Mouse (Mus musculus): Measurements from ENCODE around the gene Ppip5k1. TPM values are rescaled to one million over a fixed set of nuclear protein-coding genes. Genes with fewer than 3 reads are reported as not detected.
A peak's percentile ranks its signal among the peaks of the same experiment; 100 is the strongest.

The Ppip5k1 gene
- total and polyA plus RNA-seq, 2 experiments from 2014 or later, result 20.0 to 22.1 TPM

- H3K36me3 ChIP-seq (ENCODE audit: insufficient read depth, low read length), result 0 out of 2 replicates have a peak, but pooled peaks cover 4% of the 10 kb centered on the region
- H3K9me3 ChIP-seq (ENCODE audit: low read length), result no peaks in the 10 kb centered on the region
- ATAC-seq (ENCODE audit: low FRiP score) (no peak), DNase-seq (ENCODE audit: low spot score) (no peak)
- TF ChIP-seq CTCF (IDR thresholded peaks at IDR 0.05), result no peak
- H3K4me2 ChIP-seq (ENCODE audit: low read depth, low read length, poor library complexity, severe bottlenecking), result peak within 1 kb of the TSS; percentile 63
- H3K4me1 ChIP-seq (ENCODE audit: insufficient read depth, low read length), result peaks cover 7% of the 10 kb centered on the region
- peak within 1 kb of the TSS; percentile 82 for H3K27ac ChIP-seq (ENCODE audit: low read depth, low read length)
- peak within 1 kb of the TSS; percentile 74 for H3K9ac ChIP-seq (replicated peaks; ENCODE audit: low read length, poor library complexity, severe bottlenecking)
- H3K4me3 ChIP-seq (ENCODE audit: low read depth, low read length), result peak within 1 kb of the TSS; percentile 53
- 51% methylated on average over 5 of the region's 5 CpGs for WGBS
- H3K27me3 ChIP-seq (ENCODE audit: insufficient read depth, low read length), result no peaks in the 10 kb centered on the region
These were observed 2.3 kb upstream of the Ppip5k1 start, which contains the start of gene Ckmt1 for GRCm38 (mm10) chr2:121357494-121357893. Gene Ckmt1 (plus strand): TSS chr2:121357714.

GRCm38 (mm10) chr2:121354378-121354777, 818 bp downstream of the Ppip5k1 start:
- peak overlapping the region; percentile 75 for H3K9ac ChIP-seq (replicated peaks; ENCODE audit: low read length, poor library complexity, severe bottlenecking)
- no peak for TF ChIP-seq CTCF (IDR thresholded peaks at IDR 0.05)
- H3K36me3 ChIP-seq (ENCODE audit: insufficient read depth, low read length), result peaks cover 8% of the 10 kb centered on the region; the same call in 1 of the 2 replicates
- H3K4me1 ChIP-seq (ENCODE audit: insufficient read depth, low read length), result peaks cover 4% of the 10 kb centered on the region
- DNase-seq (ENCODE audit: low spot score) (no peak), ATAC-seq (ENCODE audit: low FRiP score) (no peak)
- no peaks in the 10 kb centered on the region for H3K27me3 ChIP-seq (ENCODE audit: insufficient read depth, low read length)
- peak overlapping the region; percentile 84 for H3K27ac ChIP-seq (ENCODE audit: low read depth, low read length)
- peak overlapping the region; percentile 65 for H3K4me2 ChIP-seq (ENCODE audit: low read depth, low read length, poor library complexity, severe bottlenecking)
- 6% methylated on average over 6 of the region's 6 CpGs for WGBS
- peak overlapping the region; percentile 65 for H3K4me3 ChIP-seq (ENCODE audit: low read depth, low read length)
- H3K9me3 ChIP-seq (ENCODE audit: low read length), result no peaks in the 10 kb centered on the region

GRCm38 (mm10) chr2:121353156-121353555, 2.0 kb downstream of the Ppip5k1 start:
- WGBS, result 70% methylated on average over 8 of the region's 8 CpGs
- no peak for DNase-seq (ENCODE audit: low spot score)
- Histone ChIP-seq H3K27me3 (ENCODE audit: insufficient read depth, low read length) (no peaks in the 10 kb centered on the region), H3K4me2 (ENCODE audit: low read depth, low read length, poor library complexity, severe bottlenecking) (no peak overlapping the region), H3K9me3 (ENCODE audit: low read length) (no peaks in the 10 kb centered on the region), H3K36me3 (ENCODE audit: insufficient read depth, low read length) (peaks cover 15% of the 10 kb centered on the region), H3K4me1 (ENCODE audit: insufficient read depth, low read length) (peaks cover 3% of the 10 kb centered on the region; the same call in 1 of the 2 replicates), H3K27ac (ENCODE audit: low read depth, low read length) (no peak overlapping the region), H3K9ac (replicated peaks; ENCODE audit: low read length, poor library complexity, severe bottlenecking) (no peak overlapping the region), H3K4me3 (ENCODE audit: low read depth, low read length) (no peak overlapping the region)
- no peak for ATAC-seq (ENCODE audit: low FRiP score)
- no peak for TF ChIP-seq CTCF (IDR thresholded peaks at IDR 0.05)

- TF ChIP-seq CTCF (IDR thresholded peaks at IDR 0.05), result peak; percentile 45; the same call in 1 of the 2 replicates
- H3K4me3 ChIP-seq (ENCODE audit: low read depth, low read length), result no peak overlapping the region
- no peaks in the 10 kb centered on the region for H3K9me3 ChIP-seq (ENCODE audit: low read length)
- ATAC-seq (ENCODE audit: low FRiP score) (no peak), DNase-seq (ENCODE audit: low spot score) (no peak)
- H3K9ac ChIP-seq (replicated peaks; ENCODE audit: low read length, poor library complexity, severe bottlenecking), result no peak overlapping the region
- peaks cover 15% of the 10 kb centered on the region; the same call in 1 of the 2 replicates for H3K36me3 ChIP-seq (ENCODE audit: insufficient read depth, low read length)
- no peak overlapping the region for H3K27ac ChIP-seq (ENCODE audit: low read depth, low read length)
- H3K4me1 ChIP-seq (ENCODE audit: insufficient read depth, low read length), result no peaks in the 10 kb centered on the region
- H3K4me2 ChIP-seq (ENCODE audit: low read depth, low read length, poor library complexity, severe bottlenecking), result no peak overlapping the region
- H3K27me3 ChIP-seq (ENCODE audit: insufficient read depth, low read length), result no peaks in the 10 kb centered on the region
These were observed 16.1 kb downstream of the Ppip5k1 start for GRCm38 (mm10) chr2:121339057-121339456.

- H3K27me3 ChIP-seq (ENCODE audit: insufficient read depth, low read length), result no peaks in the 10 kb centered on the region
- TF ChIP-seq CTCF (IDR thresholded peaks at IDR 0.05), result no peak
- peaks cover 41% of the 10 kb centered on the region for H3K36me3 ChIP-seq (ENCODE audit: insufficient read depth, low read length)
- WGBS, result 93% methylated on average over 2 of the region's 2 CpGs
- H3K4me2 ChIP-seq (ENCODE audit: low read depth, low read length, poor library complexity, severe bottlenecking), result no peak overlapping the region
- H3K9me3 ChIP-seq (ENCODE audit: low read length), result no peaks in the 10 kb centered on the region
- DNase-seq (ENCODE audit: low spot score) (no peak), ATAC-seq (ENCODE audit: low FRiP score) (no peak)
- H3K4me3 ChIP-seq (ENCODE audit: low read depth, low read length), result no peak overlapping the region
- no peak overlapping the region for H3K9ac ChIP-seq (replicated peaks; ENCODE audit: low read length, poor library complexity, severe bottlenecking)
- H3K27ac ChIP-seq (ENCODE audit: low read depth, low read length), result no peak overlapping the region
- H3K4me1 ChIP-seq (ENCODE audit: insufficient read depth, low read length), result no peaks in the 10 kb centered on the region
These were observed 25.7 kb downstream of the Ppip5k1 start for GRCm38 (mm10) chr2:121329492-121329891.

- Histone ChIP-seq H3K36me3 (ENCODE audit: insufficient read depth, low read length) (peaks cover 46% of the 10 kb centered on the region), H3K4me3 (ENCODE audit: low read depth, low read length) (no peak overlapping the region), H3K9me3 (ENCODE audit: low read length) (no peaks in the 10 kb centered on the region), H3K4me1 (ENCODE audit: insufficient read depth, low read length) (no peaks in the 10 kb centered on the region), H3K27ac (ENCODE audit: low read depth, low read length) (no peak overlapping the region), H3K9ac (replicated peaks; ENCODE audit: low read length, poor library complexity, severe bottlenecking) (no peak overlapping the region), H3K27me3 (ENCODE audit: insufficient read depth, low read length) (no peaks in the 10 kb centered on the region), H3K4me2 (ENCODE audit: low read depth, low read length, poor library complexity, severe bottlenecking) (no peak overlapping the region)
- ATAC-seq (ENCODE audit: low FRiP score) (no peak), DNase-seq (ENCODE audit: low spot score) (no peak)
- WGBS, result 93% methylated on average over 10 of the region's 10 CpGs
- TF ChIP-seq CTCF (IDR thresholded peaks at IDR 0.05), result no peak
These were observed 31.3 kb downstream of the Ppip5k1 start for GRCm38 (mm10) chr2:121323693-121324470.

Data from midbrain, postnatal 0 days (tissue).